15 mouse cellular contexts compared by ENCODE assay signal in genomic region chr11:96334002-96334364, GRCm38 (mm10). TPM values are rescaled to one million over a fixed set of nuclear protein-coding genes. Genes with fewer than 3 reads are reported as not detected.
DNase-seq lines count a peak whose midpoint lies in the region; ATAC-seq and TF ChIP-seq lines count a peak whose summit lies in the region.
"Had no signal": no experiment of that assay in that cellular context is flagged by ENCODE, and none has a peak within 500 bp of the region (broad histone marks: within the 10 kb centered on the region; RNA-seq: fewer than 3 reads in every experiment).

No protein-coding gene starts in this region.

- 0 out of 2 replicates have a peak, but pooled peaks cover 4% of the 10 kb centered on the region for H3K4me1 ChIP-seq in heart, embryonic 11.5 days (ENCODE audit: control insufficient read depth, insufficient read depth, low read length)
- H3K4me1 ChIP-seq in lung, embryonic 15.5 days = peaks cover 62% of the 10 kb centered on the region
- H3K4me1 ChIP-seq in intestine, postnatal 0 days (replicated peaks; ENCODE audit: control insufficient read depth, insufficient read depth, low read length) = peaks cover 6% of the 10 kb centered on the region; the same call in 1 of the 2 replicates
- peaks cover 14% of the 10 kb centered on the region for H3K4me1 ChIP-seq in stomach, postnatal 0 days (replicated peaks; ENCODE audit: control insufficient read depth, insufficient read depth)
- H3K4me1 ChIP-seq: megakaryocyte, embryonic 14.5 days had no signal

- H3K4me3 ChIP-seq in heart, embryonic 11.5 days (ENCODE audit: low read depth, low read length) = peak overlapping the region; percentile 40; the same call in 1 of the 2 replicates
- peak overlapping the region; percentile 48 for H3K4me3 ChIP-seq in lung, embryonic 15.5 days
- H3K4me3 ChIP-seq in intestine, postnatal 0 days (ENCODE audit: low read depth, low read length) = no peak overlapping the region; the same call in 1 of the 2 replicates
- H3K4me3 ChIP-seq in stomach, postnatal 0 days (ENCODE audit: low read depth, low read length) = peak overlapping the region; percentile 53
- H3K4me3 ChIP-seq: erythroblast, embryonic 14.5 days; megakaryocyte, embryonic 14.5 days had no signal

- no peaks in the 10 kb centered on the region for H3K9me3 ChIP-seq in heart, embryonic 11.5 days (replicated peaks; ENCODE audit: control insufficient read depth, low read length)
- H3K9me3 ChIP-seq in lung, embryonic 15.5 days = no peaks in the 10 kb centered on the region
- H3K9me3 ChIP-seq in intestine, postnatal 0 days (ENCODE audit: control insufficient read depth) = no peaks in the 10 kb centered on the region
- no peaks in the 10 kb centered on the region for H3K9me3 ChIP-seq in stomach, postnatal 0 days (ENCODE audit: control insufficient read depth, low read length)
- H3K9me3 ChIP-seq: G1E; megakaryocyte, embryonic 14.5 days had no signal

- intact Hi-C loops in heart, postnatal 14 days (cut with DNase I) = no loop called here

- peak overlapping the region; percentile 66 for H3K4me2 ChIP-seq in heart, embryonic 11.5 days
- H3K4me2 ChIP-seq in lung, embryonic 15.5 days = peak overlapping the region; percentile 80
- peak overlapping the region; percentile 66 for H3K4me2 ChIP-seq in intestine, postnatal 0 days (replicated peaks; ENCODE audit: low read depth)
- peak overlapping the region; percentile 66 for H3K4me2 ChIP-seq in stomach, postnatal 0 days (replicated peaks; ENCODE audit: low read depth)

- TF ChIP-seq EP300 in stomach, postnatal 0 days (optimal IDR thresholded peaks at IDR 0.05) = no peak

- ATAC-seq in heart, embryonic 11.5 days (replicated peaks; ENCODE audit: insufficient number of reproducible peaks, low FRiP score, low TSS enrichment) = no peak
- ATAC-seq in lung, embryonic 15.5 days (ENCODE audit: borderline replicate concordance, extremely low read depth, low FRiP score, low TSS enrichment) = no peak
- ATAC-seq in intestine, postnatal 0 days = no peak
- no peak for ATAC-seq in stomach, postnatal 0 days (ENCODE audit: low FRiP score, low TSS enrichment)
- ATAC-seq: activated CD4-positive, CD25-positive, alpha-beta regulatory T cell, adult 4 months had no signal

- H3K27me3 ChIP-seq in heart, embryonic 11.5 days (ENCODE audit: control insufficient read depth, insufficient read depth, low read length) = peaks cover 98% of the 10 kb centered on the region
- H3K27me3 ChIP-seq in lung, embryonic 15.5 days = peaks cover 90% of the 10 kb centered on the region
- peaks cover 21% of the 10 kb centered on the region for H3K27me3 ChIP-seq in intestine, postnatal 0 days (replicated peaks; ENCODE audit: control insufficient read depth, insufficient read depth, low read length)
- H3K27me3 ChIP-seq in stomach, postnatal 0 days (ENCODE audit: control insufficient read depth, insufficient read depth, low read length) = no peaks in the 10 kb centered on the region

- H3K27ac ChIP-seq in heart, embryonic 11.5 days (ENCODE audit: low read depth, low read length) = peak overlapping the region; percentile 32; the same call in 1 of the 2 replicates
- H3K27ac ChIP-seq in lung, embryonic 15.5 days = peak overlapping the region; percentile 99
- peak overlapping the region; percentile 78; the same call in 1 of the 2 replicates for H3K27ac ChIP-seq in intestine, postnatal 0 days (ENCODE audit: low read depth, low read length)
- peak overlapping the region; percentile 94 for H3K27ac ChIP-seq in stomach, postnatal 0 days (replicated peaks)

- TF ChIP-seq CTCF in intestine, postnatal 0 days (IDR thresholded peaks at IDR 0.05; ENCODE audit: low read depth) = no peak
- TF ChIP-seq CTCF in stomach, postnatal 0 days (IDR thresholded peaks at IDR 0.05; ENCODE audit: low read depth) = no peak

- 13% methylated on average over 2 of the region's 2 CpGs for WGBS in heart, embryonic 11.5 days (ENCODE audit: insufficient replicate concordance)
- WGBS in lung, embryonic 15.5 days = 20% methylated on average over 2 of the region's 2 CpGs
- 41% methylated on average over 2 of the region's 2 CpGs for WGBS in intestine, postnatal 0 days
- 26% methylated on average over 2 of the region's 2 CpGs for WGBS in stomach, postnatal 0 days

- no peaks in the 10 kb centered on the region for H3K36me3 ChIP-seq in heart, embryonic 11.5 days (ENCODE audit: control insufficient read depth, insufficient read depth, low read length)
- H3K36me3 ChIP-seq in lung, embryonic 15.5 days = no peaks in the 10 kb centered on the region
- no peaks in the 10 kb centered on the region; the same call in 1 of the 2 replicates for H3K36me3 ChIP-seq in intestine, postnatal 0 days (ENCODE audit: control insufficient read depth, insufficient read depth)
- no peaks in the 10 kb centered on the region for H3K36me3 ChIP-seq in stomach, postnatal 0 days (ENCODE audit: control insufficient read depth, insufficient read depth, low read length)
- H3K36me3 ChIP-seq: G1E had no signal

- DNase-seq in heart, postnatal 14 days = no peak
- DNase-seq in lung, postnatal 36 days = no peak
- DNase-seq in stomach, postnatal 0 days (ENCODE audit: low spot score) = no peak
- no peak for DNase-seq in testis, postnatal 14 days (ENCODE audit: low spot score)
- no peak for DNase-seq in B cell, adult 2 months
- DNase-seq: cerebellum, postnatal 36 days; retina, postnatal 1 day had no signal

- H3K9ac ChIP-seq in heart, embryonic 11.5 days (ENCODE audit: low read depth, low read length) = no peak overlapping the region
- peak overlapping the region; percentile 54 for H3K9ac ChIP-seq in lung, embryonic 15.5 days
- no peak overlapping the region for H3K9ac ChIP-seq in intestine, postnatal 0 days (ENCODE audit: low read depth, low read length)
- H3K9ac ChIP-seq in stomach, postnatal 0 days (ENCODE audit: low read length) = peak overlapping the region; percentile 76; the same call in 1 of the 2 replicates

RNA-seq across cellular contexts. Expression of gene Hoxb3, which starts 10.9 kb away (rescaled TPM):
- polyA plus RNA-seq in heart, embryonic 11.5 days (2014; fragmentation: Nextera tagmentation; extraction: Ambion mirVana) = 0.74 and 1.0 TPM in 2 replicates
- total RNA-seq in heart, postnatal 14 days (2021) = under 1 TPM; 0.76 to 0.79 TPM
- 3.0 and 3.8 TPM in 2 replicates for polyA plus RNA-seq in lung, embryonic 15.5 days (2015; fragmentation: Nextera tagmentation; extraction: Ambion mirVana)
- 1.1 and 1.3 TPM in 2 replicates for polyA plus RNA-seq in intestine, postnatal 0 days (2015; fragmentation: Nextera tagmentation; extraction: Ambion mirVana)
- 0.94 and 0.97 TPM in 2 replicates for polyA plus RNA-seq in stomach, postnatal 0 days (2015; fragmentation: Nextera tagmentation; extraction: Ambion mirVana)
- total RNA-seq: layer of hippocampus, adult 8-10 months had no signal
- polyA plus RNA-seq: activated CD4-positive, CD25-positive, alpha-beta regulatory T cell, adult 4 months; erythroblast, embryonic 14.5 days had no signal

RNA-seq across cellular contexts. Expression of gene Hoxb4, which starts 15.9 kb away (rescaled TPM):
- polyA plus RNA-seq in heart, embryonic 11.5 days (2014; fragmentation: Nextera tagmentation; extraction: Ambion mirVana) = 0.21 and 0.77 TPM in 2 replicates
- total RNA-seq in heart, postnatal 14 days (2021) = 1 to 10 TPM; 1.0 to 1.3 TPM
- 4.3 and 4.4 TPM in 2 replicates for polyA plus RNA-seq in lung, embryonic 15.5 days (2015; fragmentation: Nextera tagmentation; extraction: Ambion mirVana)
- polyA plus RNA-seq in intestine, postnatal 0 days (2015; fragmentation: Nextera tagmentation; extraction: Ambion mirVana) = 1.1 and 1.5 TPM in 2 replicates
- 1.2 and 1.6 TPM in 2 replicates for polyA plus RNA-seq in stomach, postnatal 0 days (2015; fragmentation: Nextera tagmentation; extraction: Ambion mirVana)
- total RNA-seq: G1E had no signal
- polyA plus RNA-seq: erythroblast, embryonic 14.5 days had no signal

RNA-seq across cellular contexts. Expression of gene Hoxb2, which starts 16.3 kb away (rescaled TPM):
- 4.5 and 7.4 TPM in 2 replicates for polyA plus RNA-seq in heart, embryonic 11.5 days (2014; fragmentation: Nextera tagmentation; extraction: Ambion mirVana)
- total RNA-seq in heart, postnatal 14 days (2021) = 1 to 10 TPM in 1 of 2 experiments, under 1 TPM in 1; 0.78 to 1.3 TPM
- polyA plus RNA-seq in lung, embryonic 15.5 days (2015; fragmentation: Nextera tagmentation; extraction: Ambion mirVana) = 36.9 and 39.2 TPM in 2 replicates
- 8.4 and 9.4 TPM in 2 replicates for polyA plus RNA-seq in intestine, postnatal 0 days (2015; fragmentation: Nextera tagmentation; extraction: Ambion mirVana)
- polyA plus RNA-seq in stomach, postnatal 0 days (2015; fragmentation: Nextera tagmentation; extraction: Ambion mirVana) = 12.2 and 13.4 TPM in 2 replicates
- total RNA-seq: layer of hippocampus, adult 8-10 months had no signal
- polyA plus RNA-seq: activated CD4-positive, CD25-positive, alpha-beta regulatory T cell, adult 4 months; erythroblast, embryonic 14.5 days; G1E had no signal

RNA-seq across cellular contexts. Expression of gene Hoxb5, which starts 30.8 kb away (rescaled TPM):
- 0.65 and 2.4 TPM in 2 replicates for polyA plus RNA-seq in heart, embryonic 11.5 days (2014; fragmentation: Nextera tagmentation; extraction: Ambion mirVana)
- under 1 TPM; 0.19 to 0.22 TPM for total RNA-seq in heart, postnatal 14 days (2021)
- polyA plus RNA-seq in lung, embryonic 15.5 days (2015; fragmentation: Nextera tagmentation; extraction: Ambion mirVana) = 46.1 and 54.1 TPM in 2 replicates
- polyA plus RNA-seq in intestine, postnatal 0 days (2015; fragmentation: Nextera tagmentation; extraction: Ambion mirVana) = 14.7 and 15.8 TPM in 2 replicates
- 7.5 and 8.2 TPM in 2 replicates for polyA plus RNA-seq in stomach, postnatal 0 days (2015; fragmentation: Nextera tagmentation; extraction: Ambion mirVana)
- total RNA-seq: layer of hippocampus, adult 8-10 months had no signal
- polyA plus RNA-seq: activated CD4-positive, CD25-positive, alpha-beta regulatory T cell, adult 4 months; erythroblast, embryonic 14.5 days had no signal

RNA-seq across cellular contexts. Expression of gene Hoxb1, which starts 31.6 kb away (rescaled TPM):
- 0.19 TPM in 1 of 2 replicates, not detected in the other for polyA plus RNA-seq in heart, embryonic 11.5 days (2014; fragmentation: Nextera tagmentation; extraction: Ambion mirVana)
- not detected for total RNA-seq in heart, postnatal 14 days (2021)
- 0.14 TPM in 1 of 2 replicates, not detected in the other for polyA plus RNA-seq in lung, embryonic 15.5 days (2015; fragmentation: Nextera tagmentation; extraction: Ambion mirVana)
- not detected in 2 replicates for polyA plus RNA-seq in intestine, postnatal 0 days (2015; fragmentation: Nextera tagmentation; extraction: Ambion mirVana)
- polyA plus RNA-seq in stomach, postnatal 0 days (2015; fragmentation: Nextera tagmentation; extraction: Ambion mirVana) = 0.06 TPM in 1 of 2 replicates, not detected in the other
- total RNA-seq: layer of hippocampus, adult 8-10 months had no signal
- polyA plus RNA-seq: activated CD4-positive, CD25-positive, alpha-beta regulatory T cell, adult 4 months; erythroblast, embryonic 14.5 days; G1E had no signal

Comparison
In these comparisons a context has a peak if more than half of its experiments do, and no peak if none do; other contexts are left out.
1. H3K27ac ChIP-seq: peak in every context shown above with its lines; median percentile 99 in lung, embryonic 15.5 days; 94 in stomach, postnatal 0 days; 78 in intestine, postnatal 0 days; 32 in heart, embryonic 11.5 days.
2. H3K9ac ChIP-seq: peak in lung, embryonic 15.5 days (single experiment) and stomach, postnatal 0 days (single experiment); none in heart, embryonic 11.5 days (single experiment) and intestine, postnatal 0 days (single experiment).
3. Peak in every context shown above with its lines, with median percentiles within 50 percentile points of each other: H3K4me2 ChIP-seq.